Mouse (Mus musculus): ENCODE data around the gene Oxct2b. TPM values are rescaled to one million over a fixed set of nuclear protein-coding genes. Genes with fewer than 3 reads are reported as not detected.
"Not testable (repeated sequence)": the region's sequence is repeated elsewhere in the genome, so short reads cannot be mapped to it uniquely, and the experiment has no call there.

The Oxct2b gene
- polyA plus RNA-seq, 1 experiment from 2014 or later: 0.11 TPM

GRCm38 (mm10) chr4:123161251-123161650, 45.2 kb downstream of the Oxct2b start:
- Histone ChIP-seq H3K27me3 (peaks cover 15% of the 10 kb centered on the region; the same call in 1 of the 2 replicates), H3K4me1 (replicated peaks) (peaks cover 13% of the 10 kb centered on the region)
- H3K4me3 ChIP-seq (replicated peaks); H3K9ac ChIP-seq (replicated peaks); H3K4me2 ChIP-seq (replicated peaks); H3K27ac ChIP-seq; ATAC-seq; H3K9me3 ChIP-seq; H3K36me3 ChIP-seq: not testable (repeated sequence)
- WGBS: 88% methylated on average over 3 of the region's 3 CpGs

DNA sequence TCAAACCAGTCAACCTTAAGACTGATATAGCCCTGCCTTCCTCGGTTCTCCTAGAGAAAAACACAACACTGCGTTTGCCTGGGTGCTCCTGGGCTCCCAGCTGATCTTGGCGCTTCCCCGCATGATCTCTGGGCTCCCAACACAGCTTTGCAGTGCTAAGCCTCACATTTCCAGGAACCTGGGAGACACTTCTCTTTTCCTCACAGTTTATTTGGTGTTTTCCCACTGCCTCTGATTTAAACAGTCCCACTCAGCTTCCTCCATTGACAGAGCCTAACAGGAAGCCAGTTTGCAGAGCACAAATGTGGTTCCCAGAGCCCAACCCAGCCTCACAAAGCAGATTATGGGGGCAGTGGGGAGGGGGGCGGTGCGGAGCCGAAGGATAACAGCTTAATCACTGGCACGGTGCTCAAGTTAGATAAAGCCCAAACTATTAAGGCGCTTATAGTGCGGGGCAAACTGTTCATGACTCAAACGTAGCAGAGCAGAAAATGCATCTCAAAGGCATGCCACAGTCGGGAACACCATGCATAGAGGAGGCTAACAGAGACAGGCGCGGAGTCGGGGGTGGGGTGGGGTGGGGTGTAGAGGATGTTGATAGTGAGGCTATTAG, 46.3 kb downstream of the Oxct2b start:
- ATAC-seq: peak; percentile 77
- WGBS: 9% methylated on average over 15 of the region's 15 CpGs

DNA sequence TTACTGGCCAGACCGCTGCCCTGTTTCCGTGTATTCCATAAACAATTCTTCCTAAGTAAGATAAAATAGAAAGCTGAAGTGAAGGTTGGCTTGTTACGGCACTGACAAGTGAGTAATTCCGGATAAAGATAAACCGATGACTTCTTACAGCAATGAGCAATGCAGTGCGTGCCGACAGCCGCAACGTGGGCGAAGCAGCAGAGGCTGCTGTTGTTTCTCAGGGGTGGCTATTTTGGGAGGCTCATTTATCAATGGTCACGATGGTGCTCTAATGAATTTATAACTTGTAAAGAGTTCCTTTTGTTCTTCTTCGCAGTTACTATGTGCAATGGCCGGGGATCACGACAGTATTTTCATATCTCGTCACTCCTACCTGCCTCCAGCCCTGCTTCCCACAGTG, 48.1 kb downstream of the Oxct2b start:
- 92% methylated on average over 15 of the region's 15 CpGs for WGBS

More for the DNA sequence above, 46.3 kb downstream of the Oxct2b start:
- Histone ChIP-seq H3K36me3 (no peaks in the 10 kb centered on the region), H3K4me3 (replicated peaks) (peak overlapping the region; percentile 8), H3K27ac (peak overlapping the region; percentile 35), H3K4me1 (replicated peaks) (peaks cover 13% of the 10 kb centered on the region), H3K9me3 (no peaks in the 10 kb centered on the region), H3K9ac (replicated peaks) (peak overlapping the region; percentile 23; the same call in 1 of the 2 replicates), H3K27me3 (peaks cover 15% of the 10 kb centered on the region; the same call in 1 of the 2 replicates), H3K4me2 (replicated peaks) (peak overlapping the region; percentile 46)

More for the DNA sequence above, 48.1 kb downstream of the Oxct2b start:
- H3K4me2 ChIP-seq (replicated peaks): no peak overlapping the region
- peaks cover 15% of the 10 kb centered on the region; the same call in 1 of the 2 replicates for H3K27me3 ChIP-seq
- H3K9ac ChIP-seq (replicated peaks): no peak overlapping the region
- H3K4me3 ChIP-seq (replicated peaks): no peak overlapping the region
- no peak overlapping the region for H3K27ac ChIP-seq
- H3K36me3 ChIP-seq: no peaks in the 10 kb centered on the region
- H3K9me3 ChIP-seq: 0 out of 2 replicates have a peak, but pooled peaks cover 2% of the 10 kb centered on the region
- peaks cover 13% of the 10 kb centered on the region for H3K4me1 ChIP-seq (replicated peaks)
- no peak for ATAC-seq

Other genes starting within 250 kb of the Oxct2b start
- gene Cap1, start 230.2 kb upstream of the Oxct2b start, polyA plus RNA-seq (2015; fragmentation: Nextera tagmentation; extraction: Ambion mirVana): 73.8 and 77.2 TPM in 2 replicates
- gene Mfsd2a, start 155.1 kb upstream of the Oxct2b start, polyA plus RNA-seq (2015; fragmentation: Nextera tagmentation; extraction: Ambion mirVana): 31.7 and 32.5 TPM in 2 replicates
- 95.2 and 101 TPM in 2 replicates for gene Mycl, start 120.6 kb upstream of the Oxct2b start, polyA plus RNA-seq (2015; fragmentation: Nextera tagmentation; extraction: Ambion mirVana)
- 27.6 and 30.9 TPM in 2 replicates for gene Trit1, start 99.7 kb upstream of the Oxct2b start, polyA plus RNA-seq (2015; fragmentation: Nextera tagmentation; extraction: Ambion mirVana)
- gene Bmp8b, start 11.1 kb upstream of the Oxct2b start, polyA plus RNA-seq (2015; fragmentation: Nextera tagmentation; extraction: Ambion mirVana): 0.13 and 0.14 TPM in 2 replicates
- gene Ppie, start 23.7 kb downstream of the Oxct2b start, polyA plus RNA-seq (2015; fragmentation: Nextera tagmentation; extraction: Ambion mirVana): 74.2 and 77.2 TPM in 2 replicates
- 14.1 and 16.5 TPM in 2 replicates for gene Hpcal4, start 67.0 kb downstream of the Oxct2b start, polyA plus RNA-seq (2015; fragmentation: Nextera tagmentation; extraction: Ambion mirVana)
- gene Nt5c1a, start 85.2 kb downstream of the Oxct2b start, polyA plus RNA-seq (2015; fragmentation: Nextera tagmentation; extraction: Ambion mirVana): not detected in 2 replicates
- 5.5 and 6.6 TPM in 2 replicates for gene Heyl, start 117.3 kb downstream of the Oxct2b start, polyA plus RNA-seq (2015; fragmentation: Nextera tagmentation; extraction: Ambion mirVana)
- 25.5 and 27.1 TPM in 2 replicates for gene Pabpc4, start 146.1 kb downstream of the Oxct2b start, polyA plus RNA-seq (2015; fragmentation: Nextera tagmentation; extraction: Ambion mirVana)
- gene Oxct2a, start 207.4 kb downstream of the Oxct2b start, polyA plus RNA-seq (2015; fragmentation: Nextera tagmentation; extraction: Ambion mirVana): not detected in 2 replicates
- gene Bmp8a, start 227.0 kb downstream of the Oxct2b start, polyA plus RNA-seq (2015; fragmentation: Nextera tagmentation; extraction: Ambion mirVana): 0.13 TPM in 1 of 2 replicates, not detected in the other

Measured in midbrain, embryonic 13.5 days (tissue).